Mouse (Mus musculus) ES-E14 (cell line): ENCODE data around the gene Eif3b.

ENCODE experiments used
- CHD2 ChIP-seq: IDR thresholded peaks from 2 replicates; pipeline ENCODE4 v1.6.1; 2014; ENCODE audit warnings: mild to moderate bottlenecking, low read depth, low read length, inconsistent platforms
- HCFC1 ChIP-seq: IDR thresholded peaks from 2 replicates; pipeline ENCODE4 v1.6.1; 2012; ENCODE audit warnings: low read length, inconsistent platforms, borderline replicate concordance; ENCODE audit not compliant: insufficient read depth
- ZC3H11A ChIP-seq: IDR thresholded peaks from 2 replicates; pipeline ENCODE4 v1.6.1; 2012; ENCODE audit warnings: low read depth, mild to moderate bottlenecking, inconsistent platforms, low read length, borderline replicate concordance

DNA sequence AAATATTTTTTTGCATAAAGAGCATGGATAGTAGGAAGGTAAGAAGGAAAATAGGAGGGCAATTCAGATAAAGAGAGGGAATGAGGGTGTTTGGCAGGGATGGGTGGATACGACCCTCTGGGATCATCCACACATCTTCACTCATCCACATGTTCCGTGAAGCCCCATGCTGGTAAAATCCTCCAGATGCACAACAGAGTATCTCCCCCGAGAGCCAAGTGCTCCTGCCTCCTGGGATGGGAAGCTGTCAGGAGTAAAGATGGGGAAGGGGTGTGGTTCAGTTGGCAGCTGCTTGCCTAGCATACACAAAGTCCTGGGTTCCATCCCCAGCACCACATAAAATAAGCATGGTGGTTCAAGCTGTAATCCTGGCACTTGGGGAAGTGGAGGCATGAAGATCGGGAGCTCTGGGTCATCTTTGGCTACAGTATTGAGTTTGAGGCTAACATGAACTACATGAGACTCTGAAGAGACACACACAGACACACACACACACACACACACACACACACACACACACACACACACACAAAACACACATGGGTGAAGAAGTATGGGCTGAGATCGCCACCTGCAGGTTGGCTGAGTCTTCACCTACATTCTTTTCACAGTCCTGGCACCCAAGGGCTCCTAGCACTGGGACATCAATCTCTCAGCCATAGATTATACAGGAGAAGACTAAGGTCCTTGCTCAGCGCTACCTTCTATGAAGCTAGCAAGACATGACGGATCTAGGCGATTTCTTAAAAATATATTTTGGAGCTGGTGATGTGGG lies 22.8 kb upstream of the Eif3b start:
- TF ChIP-seq CHD2, result no peak
- no peak for TF ChIP-seq HCFC1
- TF ChIP-seq ZC3H11A, result no peak
